Mouse (Mus musculus) megakaryocyte, embryonic 14.5 days (primary cell): Measurements from ENCODE around the gene Pcdh19.

Experiments
- FLI1 ChIP-seq: IDR thresholded peaks from 2 replicates; pipeline ENCODE4 v1.6.1; 2012; ENCODE audit warnings: low read length, inconsistent platforms, mixed read lengths
- GATA1 ChIP-seq: IDR thresholded peaks from 3 replicates; pipeline ENCODE4 v1.6.1; 2012; ENCODE audit warnings: mixed read lengths, low read length, inconsistent platforms, borderline replicate concordance

DNA sequence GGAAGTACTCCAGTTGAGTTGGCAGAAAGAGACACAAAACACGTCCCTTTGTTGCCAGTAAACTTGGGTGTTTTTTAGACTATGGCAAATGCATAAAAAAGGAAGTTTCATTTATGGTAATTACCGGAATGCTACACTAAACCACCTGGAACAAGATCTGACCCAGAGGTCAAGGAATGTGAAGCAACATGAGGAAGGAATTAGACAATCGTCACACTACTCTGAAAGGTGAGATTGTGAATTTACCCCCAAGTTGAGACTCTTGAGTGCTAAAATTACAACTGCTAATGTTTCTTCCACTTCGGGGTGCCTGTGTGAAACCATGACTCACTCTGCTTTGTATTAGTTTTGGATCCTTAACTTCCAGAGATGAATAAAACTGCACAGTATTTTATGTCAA lies 33.6 kb downstream of the Pcdh19 start:
- no peak for TF ChIP-seq GATA1
- TF ChIP-seq FLI1: no peak
